Mouse (Mus musculus) layer of hippocampus, adult 18-20 months (tissue): ENCODE measurements around the gene Mcm2. TPM values are rescaled to one million over a fixed set of nuclear protein-coding genes. Genes with fewer than 3 reads are reported as not detected.

ENCODE experiments used
- DNase-seq, 2 experiments: peaks; one replicate each; pipeline ENCODE4 v3.0.0; 2022; ENCODE audit warnings: low spot score in 2 of 2
- total RNA-seq, 2 experiments: library from RNA; stranded (reverse); gene quantifications; 2 replicates each; pipeline ENCODE4 v1.2.3; 2021

The Mcm2 gene
- total RNA-seq, 2 experiments from 2014 or later: 5.0 to 8.8 TPM

GRCm38 (mm10) chr6:88927595-88927994 lies 29.0 kb upstream of the Mcm2 start:
- DNase-seq: peak; percentile 75 to 93

GRCm38 (mm10) chr6:88926870-88927269 lies 28.3 kb upstream of the Mcm2 start:
- DNase-seq: no peak

- no peak for DNase-seq
These were observed 27.1 kb upstream of the Mcm2 start for GRCm38 (mm10) chr6:88925640-88926205.

- peak in 1 of 2 experiments; percentile 56 for DNase-seq
These were observed 26.1 kb upstream of the Mcm2 start for GRCm38 (mm10) chr6:88924502-88925275.

- DNase-seq: no peak
These were observed 20.2 kb upstream of the Mcm2 start for GRCm38 (mm10) chr6:88918802-88919201.

GRCm38 (mm10) chr6:88916153-88916552 lies 17.6 kb upstream of the Mcm2 start:
- DNase-seq: peak in 1 of 2 experiments; percentile 71

GRCm38 (mm10) chr6:88915510-88915909 lies 16.9 kb upstream of the Mcm2 start:
- no peak for DNase-seq

GRCm38 (mm10) chr6:88914799-88915198 lies 16.2 kb upstream of the Mcm2 start:
- no peak for DNase-seq

- no peak for DNase-seq
These were observed 14.9 kb upstream of the Mcm2 start for GRCm38 (mm10) chr6:88913440-88913839.

- no peak for DNase-seq
These were observed 14.4 kb upstream of the Mcm2 start for GRCm38 (mm10) chr6:88913022-88913421.

GRCm38 (mm10) chr6:88909151-88909550 lies 10.6 kb upstream of the Mcm2 start:
- DNase-seq: no peak

GRCm38 (mm10) chr6:88906369-88907108 lies 8.0 kb upstream of the Mcm2 start:
- DNase-seq: peak in 1 of 2 experiments; percentile 78

- no peak for DNase-seq
These were observed 6.5 kb upstream of the Mcm2 start for GRCm38 (mm10) chr6:88905042-88905441.

GRCm38 (mm10) chr6:88904456-88904974 lies 5.9 kb upstream of the Mcm2 start:
- DNase-seq: no peak

- no peak for DNase-seq
These were observed 5.1 kb upstream of the Mcm2 start for GRCm38 (mm10) chr6:88903708-88904107.

- DNase-seq: peak; percentile 94 to 97
These were observed 3.6 kb upstream of the Mcm2 start, which contains the start of gene Tpra1 for GRCm38 (mm10) chr6:88901947-88902820. Tpra1 (plus strand) TSS chr6:88902251.

- no peak for DNase-seq
These were observed 2.9 kb upstream of the Mcm2 start for GRCm38 (mm10) chr6:88901471-88901870.

- DNase-seq: no peak
These were observed 1.0 kb upstream of the Mcm2 start for GRCm38 (mm10) chr6:88899628-88900027.

- no peak for DNase-seq
These were observed 506 bp upstream of the Mcm2 start for GRCm38 (mm10) chr6:88899086-88899485.

- DNase-seq: no peak
These were observed 1.3 kb downstream of the Mcm2 start for GRCm38 (mm10) chr6:88897246-88897645.

GRCm38 (mm10) chr6:88895943-88896342 lies 2.6 kb downstream of the Mcm2 start:
- DNase-seq: no peak
